Mouse (Mus musculus) thymus, adult 2 months (tissue): Measurements from ENCODE around the gene Aldh4a1. TPM values are rescaled to one million over a fixed set of nuclear protein-coding genes. Genes with fewer than 3 reads are reported as not detected.

ENCODE experiments used
- DNase-seq: peaks from one replicate; pipeline ENCODE4 v3.0.0; 2021
- H3K27ac ChIP-seq: fragments of 200-500 bp; 2 replicates; pipeline ENCODE4 v1.5.1; 2012; ENCODE audit warnings: low read length, control low read depth; ENCODE audit not compliant: control insufficient read depth, insufficient read depth
- H3K27me3 ChIP-seq: fragments of 200-500 bp; 2 replicates; pipeline ENCODE4 v1.6.1; 2012; ENCODE audit warnings: mild to moderate bottlenecking, low read length, moderate library complexity, mixed read lengths; ENCODE audit not compliant: control insufficient read depth, insufficient read depth
- H3K36me3 ChIP-seq: fragments of 200-500 bp; 2 replicates; pipeline ENCODE4 v1.6.1; 2012; ENCODE audit warnings: mild to moderate bottlenecking, low read length, moderate library complexity; ENCODE audit not compliant: control insufficient read depth, insufficient read depth
- H3K4me1 ChIP-seq: fragments of 200-500 bp; replicated peaks from 2 replicates; pipeline ENCODE4 v1.6.1; 2012; ENCODE audit warnings: low read length; ENCODE audit not compliant: control insufficient read depth, insufficient read depth
- H3K4me3 ChIP-seq: fragments of 200-500 bp; 2 replicates; pipeline ENCODE4 v1.5.1; 2012; ENCODE audit warnings: mild to moderate bottlenecking, low read length, control low read depth, moderate library complexity; ENCODE audit not compliant: control insufficient read depth, insufficient read depth
- CTCF ChIP-seq: fragments of 200-500 bp; IDR thresholded peaks from 2 replicates; pipeline ENCODE4 v1.5.1; 2012; ENCODE audit warnings: mild to moderate bottlenecking, control low read depth, low read length, moderate library complexity, borderline replicate concordance; ENCODE audit not compliant: control insufficient read depth, poor library complexity, insufficient read depth; ENCODE audit errors: extremely low read depth
- POLR2A ChIP-seq: fragments of 200-500 bp; IDR thresholded peaks from 2 replicates; pipeline ENCODE4 v1.6.1; 2012; ENCODE audit warnings: mild to moderate bottlenecking, low read length, control low read depth, moderate library complexity; ENCODE audit not compliant: control insufficient read depth, poor library complexity, insufficient read depth; ENCODE audit errors: extremely low read depth
- WGBS: fragments of 180-500 bp; shearing (Covaris S2); methylation state at CpG from one replicate; pipeline ENCODE4 v1.1.7; 2018; 5-methylcytosine and 5-hydroxymethylcytosine counted together
- polyA plus RNA-seq: library from polyadenylated mRNA; depleted of rRNA; stranded (reverse); fragments of >200 nt; gene quantifications from 2 replicates; pipeline ENCODE4 v1.2.3, GENCODE M21; 2012; rRNA removed

Aldh4a1 gene
- polyA plus RNA-seq, 1 experiment = 69.2 TPM

- Histone ChIP-seq H3K27ac (no peak overlapping the region), H3K4me3 (no peak overlapping the region), H3K36me3 (no peaks in the 10 kb centered on the region), H3K4me1 (no peaks in the 10 kb centered on the region), H3K27me3 (no peaks in the 10 kb centered on the region; the same call in 1 of the 2 replicates)
- TF ChIP-seq CTCF (no peak), POLR2A (no peak)
- DNase-seq = no peak
- 70% methylated on average over 5 of the region's 5 CpGs for WGBS
Observed at GRCm38 (mm10) chr4:139693315-139693714, 70.6 kb downstream of the Aldh4a1 start.

- WGBS = 25% methylated on average over 9 of the region's 9 CpGs
- no peak for DNase-seq
- Histone ChIP-seq H3K4me3 (no peak overlapping the region), H3K27me3 (no peaks in the 10 kb centered on the region; the same call in 1 of the 2 replicates), H3K4me1 (no peaks in the 10 kb centered on the region), H3K27ac (no peak overlapping the region), H3K36me3 (no peaks in the 10 kb centered on the region)
- TF ChIP-seq CTCF (no peak), POLR2A (no peak)
Observed at GRCm38 (mm10) chr4:139697755-139698154, 75.1 kb downstream of the Aldh4a1 start.

GRCm38 (mm10) chr4:139698602-139699001, 75.9 kb downstream of the Aldh4a1 start:
- whole genome bisulfite sequencing = 88% methylated on average over 8 of the region's 8 CpGs
- no peaks in the 10 kb centered on the region for H3K36me3 ChIP-seq
- TF ChIP-seq CTCF (no peak), POLR2A (no peak)
- no peak for DNase-seq
- H3K27me3 ChIP-seq = no peaks in the 10 kb centered on the region; the same call in 1 of the 2 replicates
- no peak overlapping the region for H3K27ac ChIP-seq
- H3K4me1 ChIP-seq = no peaks in the 10 kb centered on the region
- H3K4me3 ChIP-seq = no peak overlapping the region

Other genes with a start within 250 kb of the Aldh4a1 start
- gene Iffo2, start 92.3 kb upstream of the Aldh4a1 start, polyA plus RNA-seq = 5.4 and 5.8 TPM in 2 replicates
- gene Gm21969, start 19.7 kb upstream of the Aldh4a1 start, polyA plus RNA-seq = 0.04 TPM in 1 of 2 replicates, not detected in the other
- 0.05 and 0.17 TPM in 2 replicates for gene Tas1r2, start 30.7 kb downstream of the Aldh4a1 start, polyA plus RNA-seq
- gene Pax7, start 210.7 kb downstream of the Aldh4a1 start, polyA plus RNA-seq = 1.1 and 1.2 TPM in 2 replicates